Mouse (Mus musculus) CH12.LX (cell line): Measurements from ENCODE around the gene Sort1.

Experiments
- CTCF ChIP-seq, 2 experiments: IDR thresholded peaks in 1 of 2; conservative IDR thresholded peaks in 1 of 2; 2 replicates each; pipeline ENCODE4 v1.5.1; 2011 to 2012; ENCODE audit warnings: low read depth in 2 of 2, low read length in 2 of 2, improper control_type of control experiment in 1 of 2, inconsistent platforms in 1 of 2, mild to moderate bottlenecking in 1 of 2, moderate library complexity in 1 of 2
- ELF1 ChIP-seq: IDR thresholded peaks from 2 replicates; pipeline ENCODE4 v1.6.1; 2014; ENCODE audit warnings: low read depth, mild to moderate bottlenecking, inconsistent platforms, low read length, improper control_type of control experiment
- EP300 ChIP-seq: IDR thresholded peaks from 2 replicates; pipeline ENCODE4 v1.6.1; 2011; ENCODE audit warnings: low read length, improper control_type of control experiment
- JUN ChIP-seq: IDR thresholded peaks from 2 replicates; pipeline ENCODE4 v1.6.1; 2011; ENCODE audit warnings: low read depth, mild to moderate bottlenecking, low read length, improper control_type of control experiment, moderate library complexity; ENCODE audit not compliant: insufficient read depth
- MAFK ChIP-seq: IDR thresholded peaks from 2 replicates; pipeline ENCODE4 v1.6.1; 2011; ENCODE audit warnings: low read length, improper control_type of control experiment; ENCODE audit not compliant: insufficient replicate concordance
- POLR2A ChIP-seq: IDR thresholded peaks from 2 replicates; pipeline ENCODE4 v1.6.1; 2011; ENCODE audit warnings: low read depth, mild to moderate bottlenecking, improper control_type of control experiment, low read length
- RAD21 ChIP-seq: IDR thresholded peaks from 2 replicates; pipeline ENCODE4 v1.6.1; 2011; ENCODE audit warnings: low read depth, mild to moderate bottlenecking, low read length, improper control_type of control experiment, moderate library complexity
- RCOR1 ChIP-seq: conservative IDR thresholded peaks from 2 replicates; pipeline ENCODE4 v1.6.1; 2012; ENCODE audit warnings: low read depth, mild to moderate bottlenecking, inconsistent platforms, low read length, improper control_type of control experiment
- USF2 ChIP-seq: conservative IDR thresholded peaks from 2 replicates; pipeline ENCODE4 v1.6.1; 2011; ENCODE audit warnings: low read depth, low read length, improper control_type of control experiment
- ZC3H11A ChIP-seq: IDR thresholded peaks from 2 replicates; pipeline ENCODE4 v1.6.1; 2012; ENCODE audit warnings: low read depth, mild to moderate bottlenecking, inconsistent platforms, low read length, improper control_type of control experiment

DNA sequence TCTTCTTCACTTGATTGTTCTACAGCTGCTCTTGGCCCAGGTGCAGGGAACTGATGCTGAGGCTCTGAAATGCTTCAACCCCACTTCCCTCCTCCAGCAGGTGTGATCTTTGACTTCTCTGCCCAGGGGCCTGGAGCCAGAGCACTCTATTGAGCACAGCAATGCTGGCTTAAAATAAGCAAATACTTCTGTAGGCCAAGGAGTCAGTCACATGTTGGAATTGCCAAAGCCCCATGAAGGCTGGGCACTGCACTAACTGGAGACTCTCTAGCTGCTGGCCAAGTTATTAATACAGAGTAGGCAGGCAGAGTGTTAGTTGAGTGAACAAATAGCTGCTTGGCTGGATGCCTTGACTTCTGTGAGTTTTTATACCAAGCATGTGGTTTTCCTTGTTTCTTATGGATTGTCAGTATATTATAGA lies 27.0 kb downstream of the Sort1 start:
- TF ChIP-seq POLR2A (no peak), CTCF (conservative IDR thresholded peaks at IDR 0.05 in 1 of 2, IDR thresholded peaks at IDR 0.05 in 1 of 2; ENCODE audit: low read depth in 2 of 2, low read length in 2 of 2) (no peak), RCOR1 (no peak), USF2 (no peak), ZC3H11A (no peak), ELF1 (no peak), EP300 (no peak), JUN (no peak), MAFK (no peak), RAD21 (no peak)
